Mouse (Mus musculus): Measurements from ENCODE around the gene Nudt9.

DNA sequence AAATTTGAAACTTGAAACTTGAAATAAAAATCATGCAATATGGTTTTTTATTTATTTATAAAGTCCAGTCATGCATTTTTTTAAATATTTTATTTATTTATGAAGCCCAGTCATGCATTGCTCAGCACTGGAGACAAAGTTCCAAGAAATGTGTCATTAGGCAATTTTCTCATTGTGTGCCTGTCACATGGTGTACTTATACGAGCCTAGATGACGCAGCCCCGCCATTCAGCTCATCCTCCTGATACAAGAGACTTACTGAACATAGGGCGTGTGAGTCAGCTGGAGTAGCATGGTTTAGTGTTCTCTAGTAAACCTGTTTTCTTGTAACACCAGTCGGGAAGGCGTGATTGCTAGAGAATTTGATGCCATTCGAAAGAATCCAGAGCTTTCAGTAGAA is 10.2 kb downstream of the Nudt9 start:
- TF ChIP-seq EP300 (IDR thresholded peaks at IDR 0.05; ENCODE audit: low read depth) (no peak), CTCF (IDR thresholded peaks at IDR 0.05; ENCODE audit: low read depth) (no peak)
